Mouse (Mus musculus) splenic B cell, adult 2 months (primary cell): ENCODE measurements around the gene Vkorc1l1.
"Not testable (repeated sequence)": the region's sequence is repeated elsewhere in the genome, so short reads cannot be mapped to it uniquely, and the experiment has no call there.

ENCODE experiments used
- DNase-seq: peaks from one replicate; pipeline ENCODE4 v3.0.0-alpha.2; 2011; ENCODE audit warnings: low read depth, low spot score
- H3K27me3 ChIP-seq: 2 replicates; pipeline ENCODE4 v1.6.1; 2012; ENCODE audit warnings: mild to moderate bottlenecking, low read length, moderate library complexity, mixed read lengths; ENCODE audit not compliant: control insufficient read depth, poor library complexity, insufficient read depth, severe bottlenecking
- H3K36me3 ChIP-seq: 2 replicates; pipeline ENCODE4 v1.6.1; 2012; ENCODE audit warnings: mild to moderate bottlenecking, low read length, moderate library complexity, mixed read lengths; ENCODE audit not compliant: control insufficient read depth, poor library complexity, insufficient read depth, severe bottlenecking

The Vkorc1l1 gene

DNA sequence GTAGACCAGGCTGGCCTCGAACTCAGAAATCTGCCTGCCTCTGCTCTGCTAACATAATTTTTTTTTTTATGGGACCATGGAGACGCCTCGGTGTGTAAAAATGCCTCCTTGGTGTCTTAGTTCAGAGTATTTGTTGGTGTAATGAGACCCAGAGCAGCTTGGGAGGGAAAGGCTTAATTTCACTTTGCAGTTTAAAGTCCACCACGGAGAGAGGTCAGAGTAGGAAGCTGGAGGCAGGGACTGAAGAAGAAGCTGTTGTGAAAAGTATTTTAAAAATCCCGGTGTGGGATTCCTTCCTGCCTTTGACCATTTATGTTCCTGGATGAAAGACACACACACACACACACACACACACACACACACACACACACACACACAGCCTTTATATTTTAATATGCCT lies 15.8 kb upstream of the Vkorc1l1 start:
- DNase-seq, result no peak
- Histone ChIP-seq H3K27me3 (no peaks in the 10 kb centered on the region), H3K36me3 (no peaks in the 10 kb centered on the region)

GRCm38 (mm10) chr5:129929924-129930855 lies 11.6 kb upstream of the Vkorc1l1 start:
- H3K36me3 ChIP-seq, result no peaks in the 10 kb centered on the region
- H3K27me3 ChIP-seq, result no peaks in the 10 kb centered on the region
- DNase-seq, result no peak

GRCm38 (mm10) chr5:129936941-129937340 lies 4.8 kb upstream of the Vkorc1l1 start:
- Histone ChIP-seq H3K36me3 (no peaks in the 10 kb centered on the region), H3K27me3 (no peaks in the 10 kb centered on the region)
- no peak for DNase-seq

- DNase-seq, result no peak
- H3K27me3 ChIP-seq, result no peaks in the 10 kb centered on the region
Measured at GRCm38 (mm10) chr5:129940281-129940680, 1.5 kb upstream of the Vkorc1l1 start.

GRCm38 (mm10) chr5:129940736-129941494 lies 855 bp upstream of the Vkorc1l1 start:
- no peaks in the 10 kb centered on the region for H3K27me3 ChIP-seq
- no peak for DNase-seq
- H3K36me3 ChIP-seq, result no peaks in the 10 kb centered on the region

More at GRCm38 (mm10) chr5:129940281-129940680, 1.5 kb upstream of the Vkorc1l1 start:
- H3K36me3 ChIP-seq, result no peaks in the 10 kb centered on the region

- not testable (repeated sequence) for H3K27me3 ChIP-seq, H3K36me3 ChIP-seq
- DNase-seq, result peak; percentile 34
Measured at GRCm38 (mm10) chr5:129942073-129942939, 536 bp downstream of the Vkorc1l1 start.

GRCm38 (mm10) chr5:129943402-129943801 lies 1.6 kb downstream of the Vkorc1l1 start:
- no peak for DNase-seq
- no peaks in the 10 kb centered on the region for H3K36me3 ChIP-seq
- H3K27me3 ChIP-seq, result no peaks in the 10 kb centered on the region

- Histone ChIP-seq H3K36me3 (no peaks in the 10 kb centered on the region), H3K27me3 (no peaks in the 10 kb centered on the region)
- DNase-seq, result peak; percentile 18
Measured at GRCm38 (mm10) chr5:129947528-129948033, 5.8 kb downstream of the Vkorc1l1 start.

DNA sequence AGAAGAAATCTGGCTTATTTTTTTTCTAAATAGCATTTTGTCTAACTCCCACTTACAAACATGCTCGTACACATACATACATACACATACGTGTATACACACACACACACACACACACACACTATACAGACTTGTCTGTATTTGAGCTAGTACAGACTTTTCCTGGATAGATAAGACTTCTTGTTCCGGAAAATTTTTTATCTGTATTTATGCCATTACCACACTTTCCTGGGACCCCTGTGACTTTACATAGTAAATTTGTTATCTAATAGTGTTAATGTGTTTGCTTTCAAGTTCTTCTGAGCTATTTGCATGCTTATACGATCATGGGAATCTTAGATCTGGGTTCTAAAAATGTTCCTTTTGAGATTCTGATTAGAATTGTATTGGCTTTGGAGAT lies 10.4 kb downstream of the Vkorc1l1 start:
- Histone ChIP-seq H3K36me3 (no peaks in the 10 kb centered on the region), H3K27me3 (no peaks in the 10 kb centered on the region)
- DNase-seq, result no peak

- no peaks in the 10 kb centered on the region for H3K27me3 ChIP-seq
- H3K36me3 ChIP-seq, result no peaks in the 10 kb centered on the region
- DNase-seq, result no peak
Measured at GRCm38 (mm10) chr5:129954473-129955254, 12.9 kb downstream of the Vkorc1l1 start.

- DNase-seq, result no peak
Measured at GRCm38 (mm10) chr5:129955792-129956191, 14.0 kb downstream of the Vkorc1l1 start.

GRCm38 (mm10) chr5:129963224-129963623 lies 21.5 kb downstream of the Vkorc1l1 start:
- no peak for DNase-seq
- H3K27me3 ChIP-seq, result no peaks in the 10 kb centered on the region
- H3K36me3 ChIP-seq, result no peaks in the 10 kb centered on the region

More at GRCm38 (mm10) chr5:129955792-129956191, 14.0 kb downstream of the Vkorc1l1 start:
- Histone ChIP-seq H3K27me3 (no peaks in the 10 kb centered on the region), H3K36me3 (no peaks in the 10 kb centered on the region)

DNA sequence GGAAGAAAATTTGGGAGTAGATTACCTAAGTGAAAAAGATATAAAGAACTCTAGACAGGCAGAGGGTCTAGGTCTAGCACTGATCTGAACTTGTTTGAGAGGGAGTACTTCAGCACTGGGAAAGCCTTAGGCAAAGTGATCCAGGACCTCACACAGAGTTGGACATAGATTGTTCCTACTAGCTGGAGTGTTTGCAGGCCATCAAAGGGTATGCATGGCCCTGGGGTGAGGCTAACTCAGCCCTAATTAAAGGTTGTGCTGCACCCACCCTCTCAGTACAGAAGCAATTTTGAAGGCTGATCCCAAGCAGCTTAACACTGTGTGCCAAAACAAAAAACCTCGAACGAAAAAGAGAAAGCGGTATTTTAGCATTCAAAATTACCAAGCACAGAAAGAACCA lies 24.7 kb downstream of the Vkorc1l1 start:
- H3K27me3 ChIP-seq, result no peaks in the 10 kb centered on the region
- DNase-seq, result no peak
- H3K36me3 ChIP-seq, result peaks cover under 1% of the 10 kb centered on the region; the same call in 1 of the 2 replicates
